Mouse (Mus musculus): ENCODE measurements around the gene Stn1. TPM values are rescaled to one million over a fixed set of nuclear protein-coding genes. Genes with fewer than 3 reads are reported as not detected.

The Stn1 gene
- polyA plus RNA-seq, 1 experiment, result 12.0 TPM

GRCm38 (mm10) chr19:47459214-47459613 lies 78.1 kb downstream of the Stn1 start:
- WGBS, result 93% methylated on average over 5 of the region's 5 CpGs
- no peak for DNase-seq (ENCODE audit: low read depth, low spot score)

- no peak for DNase-seq (ENCODE audit: low read depth, low spot score)
- 62% methylated on average over 17 of the region's 17 CpGs for WGBS
Observed at GRCm38 (mm10) chr19:47458504-47459161, 78.7 kb downstream of the Stn1 start.

DNA sequence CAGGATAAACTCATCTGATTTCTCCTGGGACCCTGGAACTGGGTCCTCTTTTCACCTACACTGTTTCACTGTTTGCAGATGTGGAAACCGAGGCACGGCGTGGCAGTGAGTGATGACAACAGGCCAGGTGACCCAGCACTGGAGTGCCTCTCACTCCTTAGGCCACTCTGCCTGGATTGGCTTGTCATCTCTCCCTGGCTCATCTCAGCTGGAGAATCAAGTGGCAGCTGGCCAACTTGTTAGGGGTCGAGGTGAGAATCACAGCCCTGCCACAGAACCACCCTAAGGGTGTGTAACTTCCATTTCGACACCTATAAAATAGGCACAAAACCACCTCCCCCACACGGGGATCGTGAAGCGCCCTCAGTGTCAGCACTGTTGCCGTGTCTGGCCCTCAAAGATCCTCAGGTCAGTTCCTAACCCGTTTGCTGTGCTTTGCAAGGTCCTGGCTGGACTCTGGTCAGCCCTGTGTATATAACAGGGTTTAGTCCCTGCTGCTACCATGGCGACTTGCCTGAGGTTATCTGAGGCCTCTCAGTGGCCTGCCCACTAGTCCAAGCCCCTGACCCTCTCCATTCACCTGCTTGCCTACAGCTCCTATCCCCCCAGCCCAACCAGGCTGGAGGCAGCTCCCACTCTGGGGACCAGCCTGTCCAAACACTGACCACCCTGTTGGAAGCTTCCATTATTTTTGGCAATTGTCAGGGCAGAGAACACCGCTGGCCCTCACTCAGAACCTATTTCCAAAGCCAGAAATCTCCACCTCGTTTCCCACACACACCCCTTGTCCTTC lies 79.4 kb downstream of the Stn1 start:
- DNase-seq (ENCODE audit: low read depth, low spot score), result no peak
- whole genome bisulfite sequencing, result 66% methylated on average over 13 of the region's 13 CpGs

GRCm38 (mm10) chr19:47456021-47456420 lies 81.3 kb downstream of the Stn1 start:
- DNase-seq (ENCODE audit: low read depth, low spot score), result no peak
- 70% methylated on average over 6 of the region's 6 CpGs for whole genome bisulfite sequencing

DNA sequence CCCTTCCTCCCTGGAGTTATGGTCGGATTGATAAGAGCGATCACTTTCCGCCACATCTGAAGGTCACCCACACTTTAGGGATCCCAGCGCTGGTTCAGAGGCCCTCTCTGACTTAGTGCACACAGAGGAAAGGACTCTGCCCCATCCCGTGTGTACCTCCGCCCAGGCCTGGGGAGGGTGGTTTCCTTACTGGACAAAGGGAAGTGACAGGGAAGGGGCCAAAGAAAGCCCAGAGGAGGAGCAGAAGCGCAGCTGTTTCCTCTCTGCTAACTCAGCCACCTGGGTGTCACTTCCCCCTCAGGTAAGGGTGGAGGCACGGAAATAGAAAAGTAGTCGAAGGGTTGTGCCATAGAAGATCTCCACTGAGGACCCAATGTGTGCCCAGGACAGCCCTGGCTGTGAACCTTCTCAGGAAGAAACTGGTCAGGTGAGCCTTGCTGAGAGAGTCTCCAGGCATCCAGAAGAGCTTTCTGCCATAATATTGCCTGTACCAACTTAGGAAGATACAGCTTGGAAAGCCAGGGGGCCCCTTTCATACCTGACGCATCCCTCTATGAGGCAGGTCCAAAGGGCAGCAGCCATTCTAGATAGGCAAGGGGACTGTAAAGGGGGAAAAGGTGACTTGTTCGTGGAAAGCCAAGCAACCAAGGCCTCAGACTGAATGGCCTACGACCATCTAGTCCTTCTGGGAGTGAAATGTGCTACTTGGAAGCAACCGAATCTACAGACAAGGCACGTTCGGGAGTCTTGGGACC lies 82.1 kb downstream of the Stn1 start:
- no peak for DNase-seq (ENCODE audit: low read depth, low spot score)
- 55% methylated on average over 15 of the region's 15 CpGs for WGBS

- no peak for DNase-seq (ENCODE audit: low read depth, low spot score)
- 78% methylated on average over 11 of the region's 11 CpGs for WGBS
Observed at GRCm38 (mm10) chr19:47454167-47455000, 82.9 kb downstream of the Stn1 start.

DNA sequence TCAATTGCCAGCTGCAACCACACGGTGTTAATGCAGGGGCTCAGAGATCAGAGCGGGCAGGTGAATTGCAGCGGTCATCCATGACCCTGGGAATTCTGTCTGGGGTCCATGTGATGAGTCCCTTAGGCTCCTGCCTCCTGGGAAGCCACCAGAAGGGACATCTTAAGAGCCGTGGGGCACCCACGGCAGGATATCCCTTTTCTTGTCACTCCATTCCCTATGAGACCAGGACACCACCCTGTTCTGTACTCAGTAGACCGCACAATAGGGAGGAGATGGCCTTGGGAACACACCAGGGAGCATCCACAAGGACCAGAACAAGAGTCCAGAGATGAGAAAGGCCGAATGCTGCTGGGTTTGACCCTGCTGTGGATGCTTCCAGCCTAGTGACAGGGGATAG lies 84.0 kb downstream of the Stn1 start:
- 90% methylated on average over 7 of the region's 7 CpGs for WGBS
- DNase-seq (ENCODE audit: low read depth, low spot score), result no peak

DNA sequence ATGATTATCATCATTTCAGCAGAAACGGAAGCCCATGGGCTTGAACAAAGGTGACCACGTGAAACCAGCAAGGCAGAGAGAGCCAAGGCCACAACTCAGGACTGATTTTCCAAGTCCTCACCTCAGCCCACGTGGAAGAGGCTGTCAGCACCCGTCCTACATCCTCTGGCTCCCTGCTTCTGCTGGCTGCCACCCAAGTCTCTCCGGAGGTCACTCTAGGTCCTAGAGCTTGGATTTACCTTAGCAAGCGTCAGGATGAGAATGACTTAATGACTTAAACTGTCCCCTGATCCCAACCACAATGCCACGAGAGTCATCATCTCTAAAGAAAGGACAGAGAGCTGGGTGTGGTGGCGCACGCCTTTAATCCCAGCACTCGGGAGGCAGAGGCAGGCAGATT lies 84.6 kb downstream of the Stn1 start:
- no peak for DNase-seq (ENCODE audit: low read depth, low spot score)
- 77% methylated on average over 10 of the region's 10 CpGs for WGBS

DNA sequence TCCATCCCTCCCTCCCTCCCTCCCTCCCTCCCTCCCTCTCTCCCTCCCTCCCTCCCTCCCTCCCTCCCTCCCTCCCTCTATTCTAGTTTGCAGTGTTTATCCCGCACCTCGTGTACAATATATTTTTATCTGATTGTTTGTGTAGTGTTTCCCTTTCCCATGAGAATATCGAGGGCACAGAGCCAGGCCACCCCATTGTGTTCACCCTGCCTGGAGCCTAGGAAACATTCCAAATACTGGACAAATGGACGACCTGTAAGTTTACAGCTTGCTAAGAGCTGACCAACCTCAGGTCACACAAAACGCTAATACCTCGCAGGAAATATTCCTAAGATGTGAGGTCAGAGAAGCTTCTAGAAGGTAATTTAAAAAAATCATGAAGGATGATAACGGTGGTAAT lies 85.1 kb downstream of the Stn1 start:
- WGBS, result 58% methylated on average over 7 of the region's 7 CpGs
- DNase-seq (ENCODE audit: low read depth, low spot score), result no peak

DNA sequence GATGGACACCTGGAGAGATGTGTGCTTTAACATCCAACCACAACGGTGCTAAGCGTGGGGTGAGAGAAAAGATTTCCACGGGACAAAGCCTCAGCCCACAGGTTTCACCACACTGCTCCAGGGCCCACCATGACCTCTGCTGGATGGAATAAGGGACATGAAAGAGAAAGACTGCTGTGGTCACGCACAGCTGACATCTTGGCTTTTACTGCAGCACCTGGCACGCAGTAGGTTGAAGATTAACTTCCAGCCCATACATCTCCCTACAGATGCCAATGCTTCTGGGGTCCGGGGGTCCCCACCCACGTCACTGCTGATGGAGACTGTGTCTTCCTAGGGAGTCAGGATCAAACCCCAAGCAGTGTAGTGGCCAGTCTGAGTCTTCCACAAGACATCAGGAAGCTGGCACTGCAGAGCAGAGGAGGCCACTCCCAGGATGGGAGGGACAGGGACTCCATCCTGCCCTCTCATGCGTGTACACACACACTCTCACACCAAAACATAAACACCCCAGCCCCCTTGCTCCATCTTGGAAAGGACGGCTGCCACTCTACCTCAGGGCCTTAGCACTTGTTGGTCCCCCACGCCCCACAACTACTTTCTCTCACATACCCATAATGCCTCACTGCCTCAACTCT lies 85.7 kb downstream of the Stn1 start:
- 54% methylated on average over 10 of the region's 10 CpGs for WGBS
- DNase-seq (ENCODE audit: low read depth, low spot score), result no peak

Other genes with a start within 250 kb of the Stn1 start
- 5.5 and 7.6 TPM in 2 replicates for gene Sh3pxd2a, start 73.1 kb downstream of the Stn1 start, polyA plus RNA-seq (2012; rRNA removed)
- gene Slk, start 42.2 kb upstream of the Stn1 start, polyA plus RNA-seq (2012; rRNA removed), result 7.4 and 11.4 TPM in 2 replicates
- 0.09 and 0.23 TPM in 2 replicates for gene Col17a1, start 154.6 kb upstream of the Stn1 start, polyA plus RNA-seq (2012; rRNA removed)
- gene Sfr1, start 194.2 kb upstream of the Stn1 start, polyA plus RNA-seq (2012; rRNA removed), result 28.7 and 34.7 TPM in 2 replicates

All from large intestine, adult 2 months (tissue).